Comparison of ENCODE assay signal across 8 mouse cellular contexts in genomic region chr16:26581048-26581912, GRCm38 (mm10). TPM values are rescaled to one million over a fixed set of nuclear protein-coding genes. Genes with fewer than 3 reads are reported as not detected.
DNase-seq lines count a peak whose midpoint lies in the region; ATAC-seq and TF ChIP-seq lines count a peak whose summit lies in the region.

Gene Il1rap (plus strand): TSS chr16:26581704.

- WGBS in forebrain, embryonic 13.5 days, result 3% methylated on average over 51 of the region's 51 CpGs
- 2% methylated on average over 51 of the region's 51 CpGs for WGBS in heart, postnatal 0 days
- WGBS in liver, embryonic 15.5 days (ENCODE audit: insufficient replicate concordance), result under 1% methylated on average over 51 of the region's 51 CpGs
- WGBS in neural tube, embryonic 11.5 days, result 3% methylated on average over 51 of the region's 51 CpGs
- WGBS in stomach, embryonic 16.5 days, result 3% methylated on average over 50 of the region's 51 CpGs

- no peaks in the 10 kb centered on the region for H3K36me3 ChIP-seq in ES-Bruce4 (ENCODE audit: control insufficient read depth, insufficient read depth, low read length, poor library complexity, severe bottlenecking)
- H3K36me3 ChIP-seq in forebrain, embryonic 13.5 days (ENCODE audit: poor library complexity, severe bottlenecking), result no peaks in the 10 kb centered on the region
- no peaks in the 10 kb centered on the region for H3K36me3 ChIP-seq in heart, postnatal 0 days (replicated peaks; ENCODE audit: control insufficient read depth, insufficient read depth, low read length)
- no peaks in the 10 kb centered on the region for H3K36me3 ChIP-seq in liver, embryonic 15.5 days (replicated peaks)
- H3K36me3 ChIP-seq in neural tube, embryonic 11.5 days (ENCODE audit: control insufficient read depth, insufficient read depth, low read length), result no peaks in the 10 kb centered on the region
- no peaks in the 10 kb centered on the region for H3K36me3 ChIP-seq in stomach, embryonic 16.5 days (ENCODE audit: control insufficient read depth, insufficient read depth, low read length)

- peak; percentile 88 for DNase-seq in heart, postnatal 0 days (ENCODE audit: low spot score)
- peak; percentile 94 to 96 for DNase-seq in kidney, postnatal 4 days
- DNase-seq in neural tube, embryonic 11.5 days (ENCODE audit: low spot score), result peak; percentile 91

- TF ChIP-seq POLR2A in ES-Bruce4 (IDR thresholded peaks at IDR 0.05; ENCODE audit: insufficient read depth, low read length), result no peak

- H3K27me3 ChIP-seq in ES-Bruce4 (ENCODE audit: control insufficient read depth, insufficient read depth, low read length, poor library complexity, severe bottlenecking), result peaks cover 1% of the 10 kb centered on the region; the same call in 1 of the 2 replicates
- peaks cover 9% of the 10 kb centered on the region; the same call in 1 of the 2 replicates for H3K27me3 ChIP-seq in forebrain, embryonic 13.5 days
- no peaks in the 10 kb centered on the region for H3K27me3 ChIP-seq in heart, postnatal 0 days (ENCODE audit: control insufficient read depth, insufficient read depth, low read length)
- no peaks in the 10 kb centered on the region for H3K27me3 ChIP-seq in liver, embryonic 15.5 days
- H3K27me3 ChIP-seq in neural tube, embryonic 11.5 days (ENCODE audit: control insufficient read depth, insufficient read depth, low read length), result no peaks in the 10 kb centered on the region
- 0 out of 2 replicates have a peak, but pooled peaks cover 2% of the 10 kb centered on the region for H3K27me3 ChIP-seq in stomach, embryonic 16.5 days (ENCODE audit: control insufficient read depth, insufficient read depth, low read length)

- no peaks in the 10 kb centered on the region for H3K4me1 ChIP-seq in ES-Bruce4 (ENCODE audit: control insufficient read depth, insufficient read depth, low read length)
- peaks cover 9% of the 10 kb centered on the region; the same call in 1 of the 2 replicates for H3K4me1 ChIP-seq in forebrain, embryonic 13.5 days
- no peaks in the 10 kb centered on the region for H3K4me1 ChIP-seq in heart, postnatal 0 days (ENCODE audit: control insufficient read depth, insufficient read depth)
- H3K4me1 ChIP-seq in liver, embryonic 15.5 days (replicated peaks), result peaks cover 15% of the 10 kb centered on the region
- no peaks in the 10 kb centered on the region; the same call in 1 of the 2 replicates for H3K4me1 ChIP-seq in neural tube, embryonic 11.5 days (ENCODE audit: control insufficient read depth, insufficient read depth, low read length)
- peaks cover 11% of the 10 kb centered on the region for H3K4me1 ChIP-seq in stomach, embryonic 16.5 days (ENCODE audit: control insufficient read depth, insufficient read depth, low read length)

- H3K4me2 ChIP-seq in forebrain, embryonic 13.5 days, result peak within 1 kb of the TSS; percentile 82
- H3K4me2 ChIP-seq in heart, postnatal 0 days (ENCODE audit: low read depth, low read length), result peak within 1 kb of the TSS; percentile 88
- peak within 1 kb of the TSS; percentile 86 for H3K4me2 ChIP-seq in liver, embryonic 15.5 days
- H3K4me2 ChIP-seq in neural tube, embryonic 11.5 days (ENCODE audit: low read depth), result peak within 1 kb of the TSS; percentile 78
- H3K4me2 ChIP-seq in stomach, embryonic 16.5 days (ENCODE audit: low read depth, low read length), result peak within 1 kb of the TSS; percentile 80

- peak within 1 kb of the TSS; percentile 66 for H3K4me3 ChIP-seq in ES-Bruce4 (ENCODE audit: low read depth, low read length)
- peak within 1 kb of the TSS; percentile 65 for H3K4me3 ChIP-seq in forebrain, embryonic 13.5 days
- peak within 1 kb of the TSS; percentile 86 for H3K4me3 ChIP-seq in heart, postnatal 0 days (ENCODE audit: low read depth, low read length)
- peak within 1 kb of the TSS; percentile 73 for H3K4me3 ChIP-seq in liver, embryonic 15.5 days (replicated peaks)
- H3K4me3 ChIP-seq in neural tube, embryonic 11.5 days (ENCODE audit: low read depth, low read length), result peak within 1 kb of the TSS; percentile 65
- peak within 1 kb of the TSS; percentile 93 for H3K4me3 ChIP-seq in stomach, embryonic 16.5 days (replicated peaks; ENCODE audit: low read length)

- H3K9ac ChIP-seq in ES-Bruce4 (ENCODE audit: low read depth, poor library complexity, severe bottlenecking), result peak within 1 kb of the TSS; percentile 24; the same call in 1 of the 2 replicates
- peak within 1 kb of the TSS; percentile 68 for H3K9ac ChIP-seq in forebrain, embryonic 13.5 days
- H3K9ac ChIP-seq in heart, postnatal 0 days (replicated peaks; ENCODE audit: low read depth, low read length), result peak within 1 kb of the TSS; percentile 75
- H3K9ac ChIP-seq in liver, embryonic 15.5 days, result peak within 1 kb of the TSS; percentile 63
- peak within 1 kb of the TSS; percentile 67 for H3K9ac ChIP-seq in neural tube, embryonic 11.5 days (ENCODE audit: low read length)
- H3K9ac ChIP-seq in stomach, embryonic 16.5 days (ENCODE audit: low read length), result peak within 1 kb of the TSS; percentile 87

- ATAC-seq in cerebellum, adult (ENCODE audit: insufficient number of reproducible peaks, low FRiP score, low TSS enrichment), result peak; percentile 91
- peak; percentile 99 for ATAC-seq in forebrain, embryonic 13.5 days
- ATAC-seq in heart, postnatal 0 days (ENCODE audit: insufficient read depth, low read depth), result peak; percentile 97
- peak; percentile 97 for ATAC-seq in liver, embryonic 15.5 days (ENCODE audit: insufficient read depth)
- peak; percentile 98 for ATAC-seq in neural tube, embryonic 11.5 days (ENCODE audit: insufficient read depth, low FRiP score, low TSS enrichment)
- ATAC-seq in stomach, embryonic 16.5 days (ENCODE audit: insufficient read depth, low FRiP score), result peak; percentile 97

- no peaks in the 10 kb centered on the region for H3K9me3 ChIP-seq in ES-Bruce4 (replicated peaks; ENCODE audit: control insufficient read depth, insufficient read depth, low read length, poor library complexity, severe bottlenecking)
- H3K9me3 ChIP-seq in forebrain, embryonic 13.5 days (replicated peaks), result no peaks in the 10 kb centered on the region
- H3K9me3 ChIP-seq in heart, postnatal 0 days (replicated peaks; ENCODE audit: control insufficient read depth, low read length), result no peaks in the 10 kb centered on the region
- H3K9me3 ChIP-seq in liver, embryonic 15.5 days (replicated peaks), result no peaks in the 10 kb centered on the region
- no peaks in the 10 kb centered on the region for H3K9me3 ChIP-seq in neural tube, embryonic 11.5 days (ENCODE audit: control insufficient read depth, low read length)
- H3K9me3 ChIP-seq in stomach, embryonic 16.5 days (replicated peaks; ENCODE audit: control insufficient read depth, low read length), result no peaks in the 10 kb centered on the region

- no peak within 1 kb of the TSS for H3K27ac ChIP-seq in ES-Bruce4 (ENCODE audit: insufficient read depth, low read length)
- no peak within 1 kb of the TSS for H3K27ac ChIP-seq in forebrain, embryonic 13.5 days
- peak within 1 kb of the TSS; percentile 70 for H3K27ac ChIP-seq in heart, postnatal 0 days (ENCODE audit: low read depth)
- no peak within 1 kb of the TSS for H3K27ac ChIP-seq in liver, embryonic 15.5 days (replicated peaks)
- 0 out of 2 replicates have a peak within 1 kb of the TSS, but pooled peaks have one; percentile 4 for H3K27ac ChIP-seq in neural tube, embryonic 11.5 days (ENCODE audit: low read depth, low read length)
- H3K27ac ChIP-seq in stomach, embryonic 16.5 days (ENCODE audit: low read length), result peak within 1 kb of the TSS; percentile 69

- no peak for TF ChIP-seq EP300 in ES-Bruce4 (IDR thresholded peaks at IDR 0.05; ENCODE audit: insufficient read depth, low read depth, low read length)
- TF ChIP-seq EP300 in heart, postnatal 0 days (IDR thresholded peaks at IDR 0.05; ENCODE audit: low read depth), result no peak

- TF ChIP-seq CTCF in ES-Bruce4 (IDR thresholded peaks at IDR 0.05; ENCODE audit: low read depth, low read length), result no peak
- no peak for TF ChIP-seq CTCF in heart, postnatal 0 days (IDR thresholded peaks at IDR 0.05; ENCODE audit: low read depth)

RNA-seq across cellular contexts. Expression of gene Il1rap, which starts in this region (rescaled TPM):
- polyA plus RNA-seq in ES-Bruce4 (2011; ENCODE audit: insufficient read depth, insufficient read length, low read depth, missing spikeins), result 1.3 and 1.7 TPM in 2 replicates
- polyA plus RNA-seq in forebrain, embryonic 13.5 days (2015; fragmentation: Nextera tagmentation; extraction: Ambion mirVana), result 2.6 and 3.4 TPM in 2 replicates
- 4.0 and 6.4 TPM in 2 replicates for total RNA-seq in heart, postnatal 0 days (2014; rRNA removed; ENCODE audit: low replicate concordance)
- polyA plus RNA-seq in heart, postnatal 0 days (2015; fragmentation: Nextera tagmentation; extraction: Ambion mirVana), result 1.7 and 1.9 TPM in 2 replicates
- polyA plus RNA-seq in liver, embryonic 15.5 days (2015; fragmentation: Nextera tagmentation; extraction: Ambion mirVana), result 1.8 and 1.9 TPM in 2 replicates
- 8.6 and 8.9 TPM in 2 replicates for polyA plus RNA-seq in neural tube, embryonic 11.5 days (2014; fragmentation: Nextera tagmentation; extraction: Ambion mirVana)
- polyA plus RNA-seq in stomach, embryonic 16.5 days (2015; fragmentation: Nextera tagmentation; extraction: Ambion mirVana), result 9.0 and 10.2 TPM in 2 replicates

Comparison
In these comparisons a context has a peak if more than half of its experiments do, and no peak if none do; other contexts are left out.
1. H3K27ac ChIP-seq: peak in heart, postnatal 0 days (single experiment), neural tube, embryonic 11.5 days (single experiment) and stomach, embryonic 16.5 days (single experiment); none in ES-Bruce4 (single experiment), forebrain, embryonic 13.5 days (single experiment) and liver, embryonic 15.5 days (single experiment).
2. H3K9ac ChIP-seq: peak in every context shown above with its lines; median percentile 87 in stomach, embryonic 16.5 days; 75 in heart, postnatal 0 days; 68 in forebrain, embryonic 13.5 days; 67 in neural tube, embryonic 11.5 days; 63 in liver, embryonic 15.5 days; 24 in ES-Bruce4.
3. Peak in every context shown above with its lines, with median percentiles within 50 percentile points of each other: H3K4me3 ChIP-seq, ATAC-seq, H3K4me2 ChIP-seq and DNase-seq.